In the genomic region with DNA sequence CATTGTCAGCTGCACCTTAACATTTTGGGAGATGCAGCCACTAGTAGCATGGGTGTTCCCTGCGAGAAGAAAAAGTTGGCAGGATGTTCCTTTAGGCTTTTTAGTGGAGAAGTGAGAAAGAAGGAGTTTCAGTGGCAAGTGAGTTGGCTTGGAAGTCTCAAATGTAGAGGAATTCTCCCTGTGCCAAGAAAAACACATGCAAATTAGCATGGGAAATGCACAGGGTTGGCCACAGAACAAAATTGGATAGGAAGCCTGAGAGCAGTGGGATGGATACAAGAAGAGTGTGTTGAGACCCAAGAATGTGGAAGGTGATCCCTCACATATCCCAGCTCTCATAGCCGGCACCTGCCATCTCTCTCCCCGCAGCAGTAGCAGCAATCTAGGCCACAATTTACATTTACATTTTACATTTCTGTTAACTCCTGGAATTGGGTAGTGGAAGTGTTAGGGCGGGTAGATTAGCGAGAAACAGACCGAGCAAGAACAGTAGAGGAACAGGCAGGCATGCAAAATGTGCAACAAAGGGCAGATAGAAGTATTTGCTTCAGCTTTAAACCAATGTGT, we compare ENCODE assay signal across 17 mouse cellular contexts.
DNase-seq lines count a peak whose midpoint lies in the region; ATAC-seq and TF ChIP-seq lines count a peak whose summit lies in the region.
"Had no signal": no experiment of that assay in that cellular context is flagged by ENCODE, and none has a peak within 500 bp of the region (broad histone marks: within the 10 kb centered on the region; RNA-seq: fewer than 3 reads in every experiment).

No protein-coding gene starts in this region.

- no peak overlapping the region for H3K4me3 ChIP-seq in forebrain, embryonic 13.5 days
- no peak overlapping the region for H3K4me3 ChIP-seq in forebrain, embryonic 11.5 days (ENCODE audit: low read depth, low read length)
- no peak overlapping the region for H3K4me3 ChIP-seq in kidney, adult 2 months (ENCODE audit: insufficient read depth, low read depth, low read length)
- no peak overlapping the region for H3K4me3 ChIP-seq in midbrain, embryonic 11.5 days (ENCODE audit: low read depth, low read length)
- no peak overlapping the region for H3K4me3 ChIP-seq in midbrain, embryonic 14.5 days (replicated peaks; ENCODE audit: low read depth, low read length)
- H3K4me3 ChIP-seq: embryonic facial prominence, embryonic 13.5 days; heart, adult 2 months; liver, embryonic 13.5 days had no signal

- H3K27me3 ChIP-seq in forebrain, embryonic 13.5 days = no peaks in the 10 kb centered on the region
- H3K27me3 ChIP-seq in forebrain, embryonic 11.5 days (ENCODE audit: control insufficient read depth, insufficient read depth, low read length) = no peaks in the 10 kb centered on the region
- H3K27me3 ChIP-seq in kidney, adult 2 months (replicated peaks; ENCODE audit: control insufficient read depth, insufficient read depth, low read length) = no peaks in the 10 kb centered on the region
- H3K27me3 ChIP-seq in midbrain, embryonic 11.5 days (ENCODE audit: control insufficient read depth, insufficient read depth, low read length) = no peaks in the 10 kb centered on the region
- no peaks in the 10 kb centered on the region for H3K27me3 ChIP-seq in midbrain, embryonic 14.5 days (ENCODE audit: control insufficient read depth, insufficient read depth, low read length)
- H3K27me3 ChIP-seq: liver, embryonic 13.5 days had no signal

- H3K27ac ChIP-seq in forebrain, embryonic 13.5 days = no peak overlapping the region
- H3K27ac ChIP-seq in forebrain, embryonic 11.5 days (ENCODE audit: low read depth, low read length) = no peak overlapping the region
- peak overlapping the region; percentile 31 for H3K27ac ChIP-seq in kidney, adult 2 months (ENCODE audit: insufficient read depth, low read depth, low read length)
- no peak overlapping the region for H3K27ac ChIP-seq in midbrain, embryonic 11.5 days (ENCODE audit: low read depth, low read length)
- no peak overlapping the region for H3K27ac ChIP-seq in midbrain, embryonic 14.5 days (replicated peaks; ENCODE audit: low read depth, low read length)
- H3K27ac ChIP-seq: embryonic facial prominence, embryonic 13.5 days; heart, adult 2 months; liver, embryonic 13.5 days; macrophage had no signal

- no peak for TF ChIP-seq CTCF in kidney, adult 2 months (conservative IDR thresholded peaks at IDR 0.05; ENCODE audit: insufficient read depth, insufficient read length, low read depth, low read length)

- H3K4me1 ChIP-seq in forebrain, embryonic 13.5 days = peaks cover 7% of the 10 kb centered on the region; the same call in 1 of the 2 replicates
- H3K4me1 ChIP-seq in forebrain, embryonic 11.5 days (replicated peaks; ENCODE audit: control insufficient read depth, insufficient read depth, low read length) = no peaks in the 10 kb centered on the region
- H3K4me1 ChIP-seq in kidney, adult 2 months (ENCODE audit: control insufficient read depth, insufficient read depth, low read length) = peaks cover 7% of the 10 kb centered on the region; the same call in 1 of the 2 replicates
- H3K4me1 ChIP-seq in midbrain, embryonic 11.5 days (ENCODE audit: control insufficient read depth, insufficient read depth, low read length) = no peaks in the 10 kb centered on the region
- no peaks in the 10 kb centered on the region; the same call in 1 of the 2 replicates for H3K4me1 ChIP-seq in midbrain, embryonic 14.5 days (ENCODE audit: control insufficient read depth, insufficient read depth, low read length)
- H3K4me1 ChIP-seq: liver, embryonic 13.5 days had no signal

- H3K9me3 ChIP-seq in forebrain, embryonic 13.5 days (replicated peaks) = no peaks in the 10 kb centered on the region
- no peaks in the 10 kb centered on the region for H3K9me3 ChIP-seq in forebrain, embryonic 11.5 days (ENCODE audit: control insufficient read depth, low read length)
- no peaks in the 10 kb centered on the region for H3K9me3 ChIP-seq in midbrain, embryonic 11.5 days (ENCODE audit: control insufficient read depth, low read length)
- H3K9me3 ChIP-seq in midbrain, embryonic 14.5 days (ENCODE audit: control insufficient read depth, low read length) = no peaks in the 10 kb centered on the region
- H3K9me3 ChIP-seq: embryonic facial prominence, embryonic 13.5 days; liver, embryonic 13.5 days had no signal

- no peaks in the 10 kb centered on the region for H3K36me3 ChIP-seq in forebrain, embryonic 13.5 days (ENCODE audit: poor library complexity, severe bottlenecking)
- no peaks in the 10 kb centered on the region for H3K36me3 ChIP-seq in forebrain, embryonic 11.5 days (ENCODE audit: control insufficient read depth, insufficient read depth, low read length)
- no peaks in the 10 kb centered on the region for H3K36me3 ChIP-seq in kidney, adult 2 months (ENCODE audit: control insufficient read depth, insufficient read depth, low read length)
- H3K36me3 ChIP-seq in midbrain, embryonic 11.5 days (ENCODE audit: control insufficient read depth, insufficient read depth, low read length) = no peaks in the 10 kb centered on the region
- H3K36me3 ChIP-seq in midbrain, embryonic 14.5 days (ENCODE audit: control insufficient read depth, insufficient read depth, low read length) = no peaks in the 10 kb centered on the region
- H3K36me3 ChIP-seq: embryonic facial prominence, embryonic 13.5 days; liver, embryonic 13.5 days had no signal

- ATAC-seq in forebrain, embryonic 13.5 days = peak; percentile 45; the same call in 1 of the 2 replicates
- no peak for ATAC-seq in forebrain, embryonic 11.5 days (replicated peaks; ENCODE audit: low FRiP score)
- no peak for ATAC-seq in midbrain, embryonic 11.5 days (ENCODE audit: low FRiP score)
- no peak for ATAC-seq in midbrain, embryonic 14.5 days (ENCODE audit: low FRiP score, low TSS enrichment)
- ATAC-seq: midbrain, embryonic 16.5 days had no signal

- no peak overlapping the region for H3K4me2 ChIP-seq in forebrain, embryonic 13.5 days
- H3K4me2 ChIP-seq in forebrain, embryonic 11.5 days (ENCODE audit: low read depth, low read length, severe bottlenecking) = no peak overlapping the region
- H3K4me2 ChIP-seq in midbrain, embryonic 11.5 days = no peak overlapping the region
- no peak overlapping the region for H3K4me2 ChIP-seq in midbrain, embryonic 14.5 days (ENCODE audit: low read length)
- H3K4me2 ChIP-seq: embryonic facial prominence, embryonic 13.5 days; liver, embryonic 13.5 days had no signal

- no peak for DNase-seq in forebrain, embryonic 11.5 days (ENCODE audit: low spot score)
- DNase-seq in kidney, adult 2 months = peak; percentile 54
- no peak for DNase-seq in kidney, adult 11 months
- DNase-seq in midbrain, embryonic 11.5 days (ENCODE audit: low spot score, missing footprints) = peak; percentile 84
- no peak for DNase-seq in midbrain, embryonic 14.5 days
- peak; percentile 29 for DNase-seq in kidney, postnatal 10 days
- no peak for DNase-seq in layer of hippocampus, postnatal 14 days (ENCODE audit: low spot score in 2 of 2)
- DNase-seq: adrenal gland, adult 2 months; cerebellum, postnatal 36 days; heart, adult 2 months; heart, postnatal 14 days; liver, embryonic 13.5 days; thymus, adult 18-20 months had no signal

- H3K9ac ChIP-seq in forebrain, embryonic 13.5 days = no peak overlapping the region
- no peak overlapping the region for H3K9ac ChIP-seq in forebrain, embryonic 11.5 days (ENCODE audit: low read length)
- H3K9ac ChIP-seq in midbrain, embryonic 11.5 days (ENCODE audit: low read length) = no peak overlapping the region
- H3K9ac ChIP-seq in midbrain, embryonic 14.5 days (replicated peaks; ENCODE audit: low read length) = no peak overlapping the region
- H3K9ac ChIP-seq: embryonic facial prominence, embryonic 13.5 days; liver, embryonic 13.5 days had no signal

- WGBS in forebrain, embryonic 13.5 days = 78% methylated on average over 6 of the region's 6 CpGs
- 86% methylated on average over 6 of the region's 6 CpGs for WGBS in forebrain, embryonic 11.5 days
- WGBS in kidney, adult 2 months = 63% methylated on average over 6 of the region's 6 CpGs
- 86% methylated on average over 6 of the region's 6 CpGs for WGBS in midbrain, embryonic 11.5 days
- WGBS in midbrain, embryonic 14.5 days = 88% methylated on average over 6 of the region's 6 CpGs

- TF ChIP-seq POLR2A in kidney, adult 2 months (IDR thresholded peaks at IDR 0.05; ENCODE audit: low read depth, low read length) = no peak

Comparison
In these comparisons a context has a peak if more than half of its experiments do, and no peak if none do; other contexts are left out.
1. DNase-seq: peak in kidney, adult 2 months (single experiment), midbrain, embryonic 11.5 days (single experiment) and kidney, postnatal 10 days (single experiment); none in forebrain, embryonic 11.5 days (single experiment), kidney, adult 11 months (single experiment), midbrain, embryonic 14.5 days (single experiment) and layer of hippocampus, postnatal 14 days (0 of 2).